Mouse (Mus musculus) kidney, postnatal 14 days (tissue): ENCODE results near the gene Wdr4.
"Not testable (repeated sequence)": the region's sequence is repeated elsewhere in the genome, so short reads cannot be mapped to it uniquely, and the experiment has no call there.

Experiments
- DNase-seq: peaks from one replicate; pipeline ENCODE4 v3.0.0; 2022; ENCODE audit warnings: mixed read lengths

The Wdr4 gene

GRCm38 (mm10) chr17:31519946-31520838 lies at the start of gene Wdr4, which contains the start of gene Ndufv3:
Wdr4 (minus strand) TSS chr17:31519980.
Ndufv3 (plus strand) TSS chr17:31520115.
- peak; percentile 100 for DNase-seq

- DNase-seq, result no peak
Observed at GRCm38 (mm10) chr17:31566276-31566675, 46.5 kb upstream of the Wdr4 start.

- peak; percentile 83 for DNase-seq
Observed at GRCm38 (mm10) chr17:31565141-31566056, 45.6 kb upstream of the Wdr4 start.

- DNase-seq, result no peak
Observed at GRCm38 (mm10) chr17:31564858-31565140, 45.0 kb upstream of the Wdr4 start.

GRCm38 (mm10) chr17:31564015-31564857 lies 44.5 kb upstream of the Wdr4 start, which contains the start of gene Pknox1:
Pknox1 (plus strand) TSS chr17:31564734.
- peak; percentile 100 for DNase-seq

GRCm38 (mm10) chr17:31563632-31564014 lies 43.8 kb upstream of the Wdr4 start:
- DNase-seq, result peak; percentile 52

- DNase-seq, result no peak
Observed at GRCm38 (mm10) chr17:31559021-31559789, 39.4 kb upstream of the Wdr4 start.

GRCm38 (mm10) chr17:31557947-31558542 lies 38.3 kb upstream of the Wdr4 start:
- no peak for DNase-seq

GRCm38 (mm10) chr17:31557124-31557880 lies 37.5 kb upstream of the Wdr4 start:
- DNase-seq, result peak; percentile 71

GRCm38 (mm10) chr17:31556253-31556652 lies 36.5 kb upstream of the Wdr4 start:
- DNase-seq, result no peak

- DNase-seq, result not testable (repeated sequence)
Observed at GRCm38 (mm10) chr17:31552601-31553000, 32.8 kb upstream of the Wdr4 start.

- DNase-seq, result no peak
Observed at GRCm38 (mm10) chr17:31549389-31549788, 29.6 kb upstream of the Wdr4 start.

GRCm38 (mm10) chr17:31547974-31548373 lies 28.2 kb upstream of the Wdr4 start:
- no peak for DNase-seq

- no peak for DNase-seq
Observed at GRCm38 (mm10) chr17:31546444-31547196, 26.8 kb upstream of the Wdr4 start.

GRCm38 (mm10) chr17:31543574-31543973 lies 23.8 kb upstream of the Wdr4 start:
- DNase-seq, result no peak

- DNase-seq, result peak; percentile 52
Observed at GRCm38 (mm10) chr17:31541460-31541831, 21.7 kb upstream of the Wdr4 start.

- no peak for DNase-seq
Observed at GRCm38 (mm10) chr17:31540809-31541459, 21.2 kb upstream of the Wdr4 start.

GRCm38 (mm10) chr17:31540101-31540500 lies 20.3 kb upstream of the Wdr4 start:
- no peak for DNase-seq
